Mouse (Mus musculus) liver, embryonic 16.5 days (tissue): ENCODE results near the gene Chn1. TPM values are rescaled to one million over a fixed set of nuclear protein-coding genes. Genes with fewer than 3 reads are reported as not detected.

Experiments used
- ATAC-seq: fragments of 200-750 bp; cut with Nextera tagmentation; 2 replicates; pipeline ENCODE4 v1.8.0; 2017; ENCODE audit warnings: low read depth, mild to moderate bottlenecking, moderate number of reproducible peaks, moderate library complexity
- H3K27ac ChIP-seq: fragments of 300-500 bp; sonication (generic); 2 replicates; pipeline ENCODE4 v1.5.1; 2014; ENCODE audit warnings: mild to moderate bottlenecking, low read length
- H3K27me3 ChIP-seq: fragments of 300-500 bp; sonication (generic); 2 replicates; pipeline ENCODE4 v1.6.1; 2014; ENCODE audit warnings: low read depth, low read length, mixed read lengths; ENCODE audit not compliant: control insufficient read depth, insufficient read depth
- H3K36me3 ChIP-seq: fragments of 300-500 bp; sonication (generic); 2 replicates; pipeline ENCODE4 v1.6.1; 2014; ENCODE audit warnings: mild to moderate bottlenecking; ENCODE audit not compliant: control insufficient read depth, insufficient read depth
- H3K4me1 ChIP-seq: fragments of 300-500 bp; sonication (generic); 2 replicates; pipeline ENCODE4 v1.6.1; 2014; ENCODE audit warnings: low read depth, low read length, mixed read lengths; ENCODE audit not compliant: control insufficient read depth
- H3K4me2 ChIP-seq: fragments of 300-500 bp; sonication (generic); 2 replicates; pipeline ENCODE4 v1.6.1; 2014; ENCODE audit warnings: low read depth, low read length, mixed read lengths
- H3K4me3 ChIP-seq: fragments of 300-500 bp; sonication (generic); 2 replicates; pipeline ENCODE4 v1.5.1; 2014; ENCODE audit warnings: low read depth, mild to moderate bottlenecking, low read length
- H3K9ac ChIP-seq: fragments of 300-500 bp; sonication (generic); 2 replicates; pipeline ENCODE4 v1.6.1; 2014; ENCODE audit warnings: low read depth, low read length
- H3K9me3 ChIP-seq: fragments of 300-500 bp; sonication (generic); replicated peaks from 2 replicates; pipeline ENCODE4 v1.6.1; 2016; ENCODE audit warnings: low read length; ENCODE audit not compliant: control insufficient read depth
- WGBS: fragments of 180-500 bp; shearing (Covaris S2); extraction: QIAGEN DNeasy Blood & Tissue Kit; methylation state at CpG from one replicate; pipeline ENCODE4 v1.1.7; 2014; ENCODE audit not compliant: insufficient replicate concordance; 5-methylcytosine and 5-hydroxymethylcytosine counted together
- polyA plus RNA-seq: library from polyadenylated mRNA; unstranded; fragments of >200 nt; fragmentation: Nextera tagmentation; extraction: Ambion mirVana; gene quantifications from 2 replicates; pipeline ENCODE4 v1.2.1, GENCODE M21; 2015

Chn1 gene
- polyA plus RNA-seq, 1 experiment from 2014 or later = 0.33 TPM

DNA sequence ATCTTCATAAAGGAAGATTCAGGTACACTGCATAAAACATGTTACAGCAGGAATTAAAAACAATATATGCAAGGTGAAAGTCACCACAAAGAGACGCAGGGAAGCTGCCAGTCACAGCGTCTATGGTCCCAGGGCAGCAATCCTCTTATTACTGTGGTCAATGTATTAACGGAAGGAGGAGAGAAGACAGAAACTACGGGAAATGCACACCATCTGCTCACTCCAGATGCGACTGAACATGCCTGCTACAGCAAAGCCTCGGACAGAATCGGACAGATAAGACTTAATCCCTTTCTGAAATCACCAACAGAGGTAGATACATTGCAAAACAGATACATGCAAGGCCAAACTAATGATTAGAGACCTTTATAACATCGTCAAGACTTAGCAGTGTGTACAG lies 116.1 kb downstream of the Chn1 start:
- no peaks in the 10 kb centered on the region for H3K27me3 ChIP-seq
- H3K36me3 ChIP-seq = no peaks in the 10 kb centered on the region
- H3K4me2 ChIP-seq = no peak overlapping the region
- H3K27ac ChIP-seq = no peak overlapping the region
- no peak for ATAC-seq
- H3K9ac ChIP-seq = no peak overlapping the region
- H3K4me3 ChIP-seq = no peak overlapping the region
- H3K4me1 ChIP-seq = no peaks in the 10 kb centered on the region
- WGBS = 57% methylated on average over 8 of the region's 8 CpGs
- no peaks in the 10 kb centered on the region for H3K9me3 ChIP-seq

DNA sequence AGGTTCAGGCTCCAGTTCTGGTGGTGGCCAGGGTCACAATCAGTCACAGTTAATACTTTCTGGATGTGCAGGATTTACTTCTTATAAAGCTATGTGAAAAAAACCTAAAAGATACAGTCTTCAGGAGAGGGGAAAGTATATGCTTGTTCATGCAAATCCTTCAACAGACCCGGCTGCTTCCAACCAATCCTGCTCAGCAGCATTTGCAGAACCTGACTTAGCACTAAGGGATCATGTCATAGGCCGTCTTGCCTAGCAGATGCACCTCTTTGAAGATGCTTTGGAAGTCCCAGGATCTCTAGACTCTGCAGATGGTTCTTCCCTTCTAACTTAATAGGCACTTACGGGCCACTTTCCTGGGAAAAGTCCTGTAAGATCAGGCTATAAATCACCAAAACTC lies 117.2 kb downstream of the Chn1 start:
- ATAC-seq = no peak
- H3K27ac ChIP-seq = no peak overlapping the region
- no peaks in the 10 kb centered on the region for H3K27me3 ChIP-seq
- no peaks in the 10 kb centered on the region for H3K4me1 ChIP-seq
- no peaks in the 10 kb centered on the region for H3K36me3 ChIP-seq
- no peak overlapping the region for H3K9ac ChIP-seq
- H3K4me2 ChIP-seq = no peak overlapping the region
- H3K9me3 ChIP-seq = no peaks in the 10 kb centered on the region
- 55% methylated on average over 3 of the region's 3 CpGs for WGBS
- H3K4me3 ChIP-seq = no peak overlapping the region

- ATAC-seq = no peak
- no peaks in the 10 kb centered on the region for H3K9me3 ChIP-seq
- WGBS = 51% methylated on average over 7 of the region's 7 CpGs
These were observed 118.0 kb downstream of the Chn1 start for GRCm38 (mm10) chr2:73657151-73657550.

DNA sequence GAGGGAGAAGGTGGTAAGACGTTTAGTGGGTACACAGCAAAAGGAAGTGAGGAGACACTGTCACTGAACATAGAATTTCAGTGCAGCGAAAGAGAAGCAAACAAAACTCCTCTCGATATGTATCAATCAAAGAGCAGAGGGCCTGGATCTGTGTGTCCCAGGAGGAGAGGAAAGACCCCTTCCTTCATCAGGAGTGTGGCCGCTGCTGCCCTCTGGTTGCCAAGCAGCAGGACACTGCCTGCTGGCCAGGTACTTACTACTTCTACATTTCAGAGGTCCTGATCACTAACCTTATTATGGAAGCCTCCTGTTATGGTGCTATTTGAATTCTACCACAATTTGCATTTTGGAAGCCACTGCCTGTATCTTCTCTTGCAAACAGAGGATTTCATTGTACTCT lies 119.5 kb downstream of the Chn1 start:
- 71% methylated on average over 4 of the region's 4 CpGs for WGBS
- H3K36me3 ChIP-seq = no peaks in the 10 kb centered on the region
- H3K27ac ChIP-seq = no peak overlapping the region
- no peaks in the 10 kb centered on the region for H3K9me3 ChIP-seq
- H3K4me2 ChIP-seq = no peak overlapping the region
- no peak overlapping the region for H3K9ac ChIP-seq
- H3K4me3 ChIP-seq = no peak overlapping the region
- ATAC-seq = no peak
- no peaks in the 10 kb centered on the region for H3K4me1 ChIP-seq
- H3K27me3 ChIP-seq = no peaks in the 10 kb centered on the region

More at GRCm38 (mm10) chr2:73657151-73657550, 118.0 kb downstream of the Chn1 start:
- H3K4me3 ChIP-seq = no peak overlapping the region
- H3K36me3 ChIP-seq = no peaks in the 10 kb centered on the region
- no peak overlapping the region for H3K27ac ChIP-seq
- no peaks in the 10 kb centered on the region for H3K27me3 ChIP-seq
- no peak overlapping the region for H3K9ac ChIP-seq
- H3K4me1 ChIP-seq = no peaks in the 10 kb centered on the region
- H3K4me2 ChIP-seq = no peak overlapping the region

DNA sequence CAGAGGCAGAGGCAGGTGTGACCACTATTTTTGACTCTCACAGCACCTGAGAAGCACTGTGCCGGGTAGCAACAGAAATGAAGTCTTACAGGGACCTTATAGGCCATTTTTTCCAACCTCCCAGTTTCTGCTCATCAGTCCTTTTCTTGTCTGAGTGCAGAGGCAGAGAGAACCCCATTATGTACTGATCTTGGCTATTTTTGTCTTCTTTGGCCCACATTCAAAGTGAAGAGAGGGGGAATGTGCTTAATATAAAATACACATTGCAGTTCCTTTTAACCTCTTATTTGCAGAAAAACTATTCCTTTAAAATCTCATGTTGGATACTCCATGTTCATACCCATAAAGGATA lies 120.3 kb downstream of the Chn1 start:
- no peak for ATAC-seq
- no peak overlapping the region for H3K4me2 ChIP-seq
- no peak overlapping the region for H3K27ac ChIP-seq
- no peaks in the 10 kb centered on the region for H3K4me1 ChIP-seq
- H3K36me3 ChIP-seq = no peaks in the 10 kb centered on the region
- no peak overlapping the region for H3K9ac ChIP-seq
- WGBS = 43% methylated on average over 1 of the region's 1 CpGs
- no peaks in the 10 kb centered on the region for H3K9me3 ChIP-seq
- H3K27me3 ChIP-seq = no peaks in the 10 kb centered on the region
- no peak overlapping the region for H3K4me3 ChIP-seq

- Histone ChIP-seq H3K27ac (no peak overlapping the region), H3K9ac (no peak overlapping the region)
- no peak for ATAC-seq
These were observed 120.9 kb downstream of the Chn1 start for GRCm38 (mm10) chr2:73654059-73654891.

GRCm38 (mm10) chr2:73637688-73638087 lies 137.5 kb downstream of the Chn1 start:
- 72% methylated on average over 6 of the region's 6 CpGs for WGBS
- no peak for ATAC-seq
- H3K27ac ChIP-seq = no peak overlapping the region
- H3K4me2 ChIP-seq = no peak overlapping the region
- H3K9ac ChIP-seq = no peak overlapping the region
- no peaks in the 10 kb centered on the region for H3K4me1 ChIP-seq
- H3K27me3 ChIP-seq = no peaks in the 10 kb centered on the region
- no peak overlapping the region for H3K4me3 ChIP-seq
- no peaks in the 10 kb centered on the region for H3K36me3 ChIP-seq
- no peaks in the 10 kb centered on the region for H3K9me3 ChIP-seq

More at GRCm38 (mm10) chr2:73654059-73654891, 120.9 kb downstream of the Chn1 start:
- Histone ChIP-seq H3K4me2 (no peak overlapping the region), H3K4me1 (no peaks in the 10 kb centered on the region), H3K9me3 (no peaks in the 10 kb centered on the region), H3K4me3 (no peak overlapping the region), H3K36me3 (no peaks in the 10 kb centered on the region), H3K27me3 (no peaks in the 10 kb centered on the region)
- WGBS = 40% methylated on average over 4 of the region's 4 CpGs

DNA sequence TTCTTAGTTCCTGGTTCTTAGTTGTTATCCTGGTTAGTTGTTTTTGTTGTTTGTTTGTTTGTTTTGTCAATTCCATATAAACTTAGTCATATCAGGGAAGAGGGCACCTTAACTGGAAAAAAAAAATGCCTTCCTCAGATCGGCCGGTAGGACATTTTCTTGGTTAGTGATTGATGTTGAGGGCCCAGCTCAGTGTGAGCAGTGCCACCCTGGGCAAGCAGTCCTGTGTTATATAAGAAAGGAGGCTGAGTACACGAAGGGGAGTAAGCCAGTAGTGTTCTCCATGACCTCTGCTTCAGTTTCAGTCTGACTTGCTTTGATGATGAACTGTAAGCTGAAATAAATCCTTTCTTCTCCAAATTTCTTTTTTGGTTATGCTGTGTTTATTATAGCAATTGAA lies 138.8 kb downstream of the Chn1 start:
- no peak overlapping the region for H3K4me3 ChIP-seq
- WGBS = 52% methylated on average over 3 of the region's 3 CpGs
- H3K4me1 ChIP-seq = no peaks in the 10 kb centered on the region
- H3K27me3 ChIP-seq = no peaks in the 10 kb centered on the region
- no peaks in the 10 kb centered on the region for H3K36me3 ChIP-seq
- no peaks in the 10 kb centered on the region for H3K9me3 ChIP-seq
- no peak for ATAC-seq
- no peak overlapping the region for H3K4me2 ChIP-seq
- H3K27ac ChIP-seq = no peak overlapping the region
- no peak overlapping the region for H3K9ac ChIP-seq

DNA sequence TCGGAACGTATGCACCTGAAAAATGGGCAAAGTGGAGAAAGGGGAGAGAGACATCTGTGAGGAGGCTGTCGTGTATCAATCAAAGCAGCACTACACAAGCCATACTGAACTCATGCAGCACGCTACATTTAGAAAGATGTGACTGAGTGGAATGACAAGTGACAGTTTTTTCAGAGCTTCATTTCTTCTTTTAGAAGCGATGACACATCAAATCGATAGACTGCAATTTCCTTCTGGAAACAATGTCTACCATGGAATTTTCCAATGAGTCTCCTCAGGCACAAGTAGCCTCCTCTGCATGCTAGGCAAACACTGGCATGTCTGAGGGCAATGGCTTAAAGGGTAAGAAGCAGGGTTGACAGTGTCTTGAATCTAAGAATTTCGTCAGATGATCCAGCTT lies 143.3 kb downstream of the Chn1 start:
- H3K9ac ChIP-seq = no peak overlapping the region
- no peaks in the 10 kb centered on the region for H3K27me3 ChIP-seq
- no peak overlapping the region for H3K4me3 ChIP-seq
- no peaks in the 10 kb centered on the region for H3K4me1 ChIP-seq
- WGBS = 67% methylated on average over 7 of the region's 7 CpGs
- no peak for ATAC-seq
- no peak overlapping the region for H3K27ac ChIP-seq
- H3K4me2 ChIP-seq = no peak overlapping the region
- no peaks in the 10 kb centered on the region for H3K36me3 ChIP-seq
- no peaks in the 10 kb centered on the region for H3K9me3 ChIP-seq
